Mouse (Mus musculus) thymus, postnatal 4 days (tissue): ENCODE data around the gene Rfxap.
A peak's percentile ranks its signal among the peaks of the same experiment; 100 is the strongest.

Source experiments
- DNase-seq: peaks from one replicate; pipeline ENCODE4 v3.0.0; 2021

The Rfxap gene

DNA sequence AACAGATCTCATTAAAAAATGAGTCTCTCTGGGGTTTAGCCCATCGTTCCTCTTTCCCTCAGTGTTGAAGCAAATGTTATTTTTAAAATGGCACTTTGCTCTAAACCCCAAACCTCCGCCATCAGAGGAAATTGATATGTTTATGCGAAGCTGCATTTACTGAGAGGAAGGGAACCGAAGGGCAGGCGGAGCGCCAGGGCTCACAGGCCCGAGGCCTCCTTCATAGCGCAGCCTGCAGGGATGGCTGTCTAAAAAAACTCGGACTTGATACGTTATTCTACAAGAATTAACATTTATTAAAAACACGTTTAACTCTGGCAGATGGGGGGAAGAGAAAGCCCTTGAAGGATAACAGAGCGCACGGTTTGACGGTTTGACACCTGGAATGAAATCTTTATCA, 41.6 kb downstream of the Rfxap start:
- DNase-seq = no peak

DNA sequence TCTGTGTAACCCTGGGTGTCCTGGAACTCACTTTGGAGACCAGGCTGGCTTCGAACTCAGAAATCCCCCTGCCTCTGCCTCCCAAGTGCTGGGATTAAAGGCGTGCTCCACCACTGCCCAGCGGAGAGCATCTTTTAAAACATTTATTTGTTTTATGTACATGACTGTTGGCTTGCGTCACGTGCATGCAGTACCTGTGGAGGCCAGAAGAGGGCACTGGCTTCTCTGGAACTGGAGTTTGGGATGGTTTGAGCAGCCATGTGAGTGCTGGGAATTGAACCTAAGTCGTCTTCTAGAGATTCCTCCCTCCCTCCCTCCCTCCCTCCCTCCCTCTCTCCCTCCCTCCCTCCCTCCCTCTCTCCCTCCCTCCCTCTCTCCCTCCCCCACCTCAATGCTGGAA, 42.1 kb downstream of the Rfxap start:
- DNase-seq = peak; percentile 49

DNA sequence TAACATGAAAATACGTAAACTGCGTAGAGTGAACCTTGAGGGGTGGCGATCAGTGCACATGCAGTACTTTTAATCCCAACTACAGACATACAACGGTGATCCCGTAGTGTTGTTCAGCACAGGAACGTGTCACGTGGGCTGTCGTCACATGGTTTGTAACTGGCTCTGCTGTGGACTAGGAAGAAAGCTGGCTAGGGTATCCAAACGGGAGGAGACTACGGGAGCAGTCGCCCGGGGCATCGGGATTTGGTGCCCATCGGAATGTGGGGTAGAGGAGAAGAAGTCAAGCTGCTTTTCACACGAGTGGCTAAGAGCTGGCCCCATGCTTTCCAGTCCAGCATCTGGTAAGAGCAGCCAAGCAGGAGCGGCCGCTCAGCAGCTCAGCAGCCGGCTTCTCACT, 43.2 kb downstream of the Rfxap start:
- DNase-seq = no peak

DNA sequence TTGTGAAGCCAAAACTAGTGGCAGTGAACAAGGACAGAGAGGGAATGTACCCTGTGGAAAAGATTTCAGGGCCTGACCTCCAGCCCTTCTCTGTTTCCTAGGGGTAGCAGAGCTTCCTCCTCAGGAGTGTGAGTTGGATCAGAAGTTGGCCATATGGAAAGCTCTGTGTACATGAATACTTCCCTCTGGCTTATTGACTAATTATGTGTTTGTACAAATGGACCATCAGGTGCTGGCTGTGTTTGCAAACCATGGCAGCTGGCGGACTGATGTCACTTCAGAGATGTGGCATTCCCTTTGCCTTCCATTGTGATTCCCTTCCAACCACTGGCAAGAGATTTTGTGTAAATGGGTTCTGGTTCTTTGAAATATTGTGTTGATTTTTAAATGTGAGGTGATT, 46.3 kb downstream of the Rfxap start:
- DNase-seq = no peak

DNA sequence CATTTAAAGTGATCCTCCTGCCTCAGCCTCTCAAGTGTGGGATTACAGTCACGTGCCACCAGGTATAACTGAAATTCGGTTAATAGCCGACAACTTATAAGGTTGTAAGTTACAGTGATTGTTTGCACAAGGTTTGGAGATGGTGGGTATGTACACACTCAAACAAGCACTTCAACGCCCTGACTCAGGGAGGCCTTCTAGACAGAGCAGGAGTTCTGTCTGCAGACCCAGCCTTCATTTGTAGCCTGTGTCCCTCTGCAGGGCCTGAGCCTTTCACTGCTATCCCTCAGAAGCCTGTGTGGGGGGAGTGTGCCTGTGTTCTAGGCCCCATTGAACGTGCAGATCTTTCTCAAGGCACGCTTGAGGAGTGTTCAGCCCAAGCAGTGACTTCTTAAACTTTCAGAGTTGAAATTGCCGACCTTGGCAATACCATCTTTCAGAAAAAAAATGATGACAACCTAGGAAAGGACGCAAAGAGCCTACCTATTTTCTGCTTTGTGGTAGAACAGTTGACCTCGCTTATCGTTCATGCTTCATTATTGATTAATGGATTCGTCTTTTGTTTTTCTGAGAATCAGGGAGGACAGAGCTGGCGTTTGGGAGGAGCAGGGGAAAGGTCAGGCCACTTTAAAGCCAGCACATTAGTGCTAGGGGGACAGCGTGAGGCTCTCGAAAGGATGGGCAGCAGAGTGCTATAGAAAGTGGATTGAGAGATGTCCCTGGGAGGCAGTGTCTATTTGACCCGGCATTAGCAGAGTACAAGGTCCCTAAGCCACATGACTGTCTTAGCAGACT, 47.1 kb downstream of the Rfxap start:
- no peak for DNase-seq

DNA sequence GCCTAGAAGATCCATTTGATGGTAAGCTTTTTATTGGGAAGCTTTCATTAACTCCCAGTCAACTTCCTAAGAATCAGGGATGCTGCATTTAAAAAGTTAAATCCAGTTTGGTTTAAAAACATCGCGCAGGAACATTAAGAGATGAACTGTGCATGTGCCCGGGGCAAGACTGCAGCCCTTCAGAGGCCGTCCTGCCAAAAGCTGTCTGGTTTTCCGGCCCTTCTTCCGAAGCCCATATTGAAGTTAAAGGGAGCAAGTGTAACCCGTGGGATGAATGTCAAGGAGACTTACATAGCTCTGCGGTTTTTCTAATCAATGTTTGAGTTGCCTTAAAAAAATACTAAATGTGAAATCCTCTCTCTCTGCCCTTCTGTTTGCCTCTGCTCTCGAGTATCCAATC, 48.4 kb downstream of the Rfxap start:
- no peak for DNase-seq

DNA sequence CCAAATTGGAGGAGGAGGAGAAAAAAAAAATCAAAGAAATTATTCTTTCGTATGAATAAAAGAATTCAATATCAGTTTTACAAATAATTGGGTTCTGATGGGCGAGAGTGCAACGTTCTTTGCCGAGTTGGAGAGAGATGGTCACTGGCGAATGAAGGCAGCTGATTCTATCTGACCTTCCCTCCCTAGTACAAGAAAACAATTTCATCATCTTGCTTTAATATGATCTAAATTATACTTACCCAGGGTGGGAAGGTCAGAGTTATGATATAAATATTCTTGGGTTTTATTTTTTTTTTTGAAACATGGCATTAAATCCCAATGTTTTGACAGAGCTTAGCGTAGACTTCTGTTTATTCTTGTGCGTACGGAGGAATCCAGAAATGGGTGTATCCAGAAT, 50.1 kb downstream of the Rfxap start:
- DNase-seq = no peak

DNA sequence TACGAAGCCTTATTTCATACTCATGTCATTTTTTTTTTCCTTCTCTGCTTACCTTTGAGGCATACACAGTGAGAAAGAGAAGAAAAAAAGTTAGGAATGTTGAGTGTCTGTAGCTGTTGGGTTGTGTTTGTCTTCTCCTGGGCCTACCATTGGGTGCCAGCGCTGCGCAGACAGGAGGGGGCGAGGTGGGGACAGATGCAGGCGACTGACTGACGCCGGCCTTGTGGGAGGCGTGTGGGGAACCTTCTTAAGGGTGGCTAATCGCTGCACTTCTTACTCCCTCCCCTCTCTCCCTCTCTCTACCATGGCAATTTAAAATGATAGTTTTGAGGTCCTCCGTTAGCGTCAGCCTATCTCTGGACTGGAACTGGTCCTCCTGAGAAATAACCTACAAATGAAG, 51.5 kb downstream of the Rfxap start:
- no peak for DNase-seq

DNA sequence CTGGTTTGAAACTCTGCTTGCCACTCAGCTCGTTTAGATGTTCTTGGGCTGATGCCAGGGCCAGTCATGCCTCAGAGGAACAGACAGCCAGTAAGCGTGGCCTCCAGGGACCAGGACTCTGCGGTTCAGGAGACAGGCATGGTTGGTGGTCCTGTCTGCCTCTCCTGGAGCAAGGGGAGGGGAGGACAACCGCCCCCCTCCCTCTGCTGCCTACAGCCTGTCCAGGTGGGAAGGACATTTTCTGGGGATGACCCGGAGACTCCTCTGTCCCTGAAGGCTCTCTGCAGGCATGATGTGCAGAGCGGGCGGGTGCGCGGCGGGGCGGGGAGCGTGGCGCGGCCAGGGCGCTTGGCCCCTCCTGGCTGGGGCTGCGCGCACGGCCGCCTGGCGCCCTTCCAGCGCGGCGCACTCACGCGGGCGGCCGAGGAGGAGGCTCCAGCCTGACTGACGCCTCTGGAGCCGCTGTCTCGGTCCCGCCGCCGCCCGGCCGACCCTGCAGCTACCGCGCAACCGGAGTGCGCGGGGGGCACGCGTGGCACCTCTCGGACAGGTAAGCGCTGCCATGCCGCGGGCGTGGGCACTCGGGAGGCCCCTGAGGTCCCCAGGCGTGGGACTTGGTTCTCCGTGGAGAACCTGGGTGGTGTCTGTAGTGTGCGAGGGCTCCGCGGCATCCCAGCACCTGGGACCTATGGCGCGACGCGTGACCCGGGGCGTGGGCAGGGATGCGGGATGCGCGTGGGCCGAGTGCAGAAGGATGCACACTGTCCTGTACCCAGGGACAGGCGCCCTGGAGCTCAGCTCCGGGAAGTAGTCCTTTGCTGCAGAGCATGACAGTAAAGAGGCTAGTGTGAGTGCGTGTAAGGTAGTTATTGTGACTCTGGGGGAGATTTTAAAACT, 52.2 kb downstream of the Rfxap start, which contains the start of gene Smad9:
Gene Smad9, plus strand, starts transcription at position 438 of the 897 bp plus-strand sequence.
- DNase-seq = peak; percentile 21

DNA sequence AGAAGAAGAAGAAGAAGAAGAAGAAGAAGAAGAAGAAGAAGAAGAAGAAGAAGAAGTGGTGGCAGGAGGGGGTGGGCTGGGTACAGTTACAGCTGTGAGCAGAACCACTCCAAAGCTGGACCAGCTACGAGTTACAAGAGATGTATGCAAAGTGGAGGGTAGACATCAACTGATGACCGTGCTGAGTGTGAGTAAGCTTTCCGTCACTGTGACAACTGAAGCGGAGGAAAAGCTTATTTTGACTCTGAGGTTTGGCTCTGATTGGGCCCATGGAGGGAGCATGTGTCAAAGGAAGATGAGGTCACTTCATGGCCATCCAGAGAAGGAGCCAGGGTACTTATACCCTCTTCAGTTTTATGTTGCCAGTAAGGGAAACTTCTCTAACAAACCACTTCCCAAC, 54.2 kb downstream of the Rfxap start:
- DNase-seq = no peak
